Mouse (Mus musculus) T-helper 1 cell (primary cell): ENCODE results near the gene Foxp1.

Experiments
- in situ Hi-C: fragments of 300-600 bp; cut with MboI, MseI; formaldehyde crosslinking; loops from one replicate; pipeline ENCODE4 v1.15.1; 2025; ENCODE audit warnings: high pct_unique_total_duplicates

The Foxp1 gene

GRCm38 (mm10) chr6:99033062-99033461 is 489.5 kb downstream of the Foxp1 start:
- in situ Hi-C loops, result no loop called here

GRCm38 (mm10) chr6:99031321-99031903 is 491.1 kb downstream of the Foxp1 start:
- in situ Hi-C loops, result no loop called here

- in situ Hi-C loops, result no loop called here
Measured at GRCm38 (mm10) chr6:99030251-99030650, 492.3 kb downstream of the Foxp1 start.

GRCm38 (mm10) chr6:99029438-99029837 is 493.1 kb downstream of the Foxp1 start:
- in situ Hi-C loops, result no loop called here

GRCm38 (mm10) chr6:99028989-99029305 is 493.6 kb downstream of the Foxp1 start:
- in situ Hi-C loops, result no loop called here

- in situ Hi-C loops, result no loop called here
Measured at GRCm38 (mm10) chr6:99028161-99028988, 494.1 kb downstream of the Foxp1 start.

GRCm38 (mm10) chr6:99027542-99028160 is 494.9 kb downstream of the Foxp1 start:
- in situ Hi-C loops, result no loop called here

GRCm38 (mm10) chr6:99026635-99027541 is 495.6 kb downstream of the Foxp1 start:
- in situ Hi-C loops, result no loop called here

- in situ Hi-C loops, result no loop called here
Measured at GRCm38 (mm10) chr6:99026040-99026439, 496.5 kb downstream of the Foxp1 start.

- in situ Hi-C loops, result no loop called here
Measured at GRCm38 (mm10) chr6:99024588-99024987, 497.9 kb downstream of the Foxp1 start.

- in situ Hi-C loops, result no loop called here
Measured at GRCm38 (mm10) chr6:99020570-99021444, 501.7 kb downstream of the Foxp1 start.

GRCm38 (mm10) chr6:99019716-99020115 is 502.8 kb downstream of the Foxp1 start:
- in situ Hi-C loops, result no loop called here

GRCm38 (mm10) chr6:99019266-99019665 is 503.3 kb downstream of the Foxp1 start:
- in situ Hi-C loops, result no loop called here

- in situ Hi-C loops, result no loop called here
Measured at GRCm38 (mm10) chr6:99013866-99014502, 508.5 kb downstream of the Foxp1 start.

- in situ Hi-C loops, result no loop called here
Measured at GRCm38 (mm10) chr6:99013119-99013865, 509.2 kb downstream of the Foxp1 start.

GRCm38 (mm10) chr6:99011895-99012584 is 510.5 kb downstream of the Foxp1 start:
- in situ Hi-C loops, result no loop called here

- in situ Hi-C loops, result no loop called here
Measured at GRCm38 (mm10) chr6:99009771-99010170, 512.8 kb downstream of the Foxp1 start.

- in situ Hi-C loops, result no loop called here
Measured at GRCm38 (mm10) chr6:99008565-99008964, 514.0 kb downstream of the Foxp1 start.

- in situ Hi-C loops, result no loop called here
Measured at GRCm38 (mm10) chr6:99007542-99007941, 515.0 kb downstream of the Foxp1 start.
